ENCODE assay signal across 8 mouse cellular contexts in the genomic region with DNA sequence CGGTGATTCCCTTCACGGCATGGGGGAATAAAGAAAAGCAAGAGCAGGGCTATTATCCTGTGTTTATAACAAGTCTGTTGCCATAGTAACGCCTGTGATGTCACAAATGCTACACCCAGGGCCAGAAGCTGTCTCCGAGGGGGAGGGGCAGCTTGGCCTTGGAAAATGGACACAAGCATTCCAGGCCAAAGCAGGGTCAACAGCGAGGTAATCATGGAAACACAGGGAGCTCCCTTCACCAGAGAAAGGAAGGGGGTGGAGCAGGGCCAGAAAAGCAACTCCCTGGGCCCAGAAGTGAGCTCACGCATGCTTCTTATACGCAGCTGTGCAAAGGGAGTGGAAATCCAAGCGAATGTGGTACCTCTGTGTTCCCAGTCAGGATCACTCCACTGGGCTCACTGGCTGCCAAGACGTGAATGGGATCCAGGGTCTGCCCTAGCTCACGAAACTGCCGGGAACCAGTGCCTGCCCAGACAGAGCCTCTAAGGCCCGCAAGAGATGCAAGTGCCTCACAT. TPM values are rescaled to one million over a fixed set of nuclear protein-coding genes. Genes with fewer than 3 reads are reported as not detected.
A peak's percentile ranks its signal among the peaks of the same experiment; 100 is the strongest.
DNase-seq lines count a peak whose midpoint lies in the region; ATAC-seq lines count a peak whose summit lies in the region.

No protein-coding gene starts in this region.

- H3K9ac ChIP-seq in embryonic facial prominence, embryonic 12.5 days: no peak overlapping the region
- H3K9ac ChIP-seq in liver, embryonic 11.5 days (ENCODE audit: low read depth, low read length): no peak overlapping the region
- no peak overlapping the region for H3K9ac ChIP-seq in neural tube, embryonic 15.5 days (replicated peaks)

- no peak for ATAC-seq in cerebellum, adult (ENCODE audit: insufficient number of reproducible peaks, low FRiP score, low TSS enrichment)
- peak; percentile 64; the same call in 1 of the 2 replicates for ATAC-seq in embryonic facial prominence, embryonic 12.5 days (ENCODE audit: insufficient number of reproducible peaks, insufficient read depth, low FRiP score, low TSS enrichment)
- ATAC-seq in liver, embryonic 11.5 days (replicated peaks; ENCODE audit: low FRiP score): no peak
- peak; percentile 80 for ATAC-seq in neural tube, embryonic 15.5 days (ENCODE audit: low FRiP score)

- no peaks in the 10 kb centered on the region for H3K27me3 ChIP-seq in embryonic facial prominence, embryonic 12.5 days
- H3K27me3 ChIP-seq in heart, embryonic 10.5 days (ENCODE audit: insufficient read depth, poor library complexity, severe bottlenecking): no peaks in the 10 kb centered on the region
- H3K27me3 ChIP-seq in liver, embryonic 11.5 days (replicated peaks; ENCODE audit: control insufficient read depth, insufficient read depth, low read length): no peaks in the 10 kb centered on the region
- no peaks in the 10 kb centered on the region for H3K27me3 ChIP-seq in neural tube, embryonic 15.5 days (replicated peaks)

- H3K9me3 ChIP-seq in embryonic facial prominence, embryonic 12.5 days: no peaks in the 10 kb centered on the region
- H3K9me3 ChIP-seq in heart, embryonic 10.5 days: no peaks in the 10 kb centered on the region
- H3K9me3 ChIP-seq in liver, embryonic 11.5 days (ENCODE audit: control insufficient read depth, low read length): no peaks in the 10 kb centered on the region
- H3K9me3 ChIP-seq in neural tube, embryonic 15.5 days (replicated peaks): no peaks in the 10 kb centered on the region

- peak overlapping the region; percentile 63; the same call in 1 of the 2 replicates for H3K27ac ChIP-seq in embryonic facial prominence, embryonic 12.5 days
- H3K27ac ChIP-seq in heart, embryonic 10.5 days: peak overlapping the region; percentile 76
- no peak overlapping the region for H3K27ac ChIP-seq in liver, embryonic 11.5 days (ENCODE audit: low read depth, low read length)
- H3K27ac ChIP-seq in neural tube, embryonic 15.5 days (replicated peaks): peak overlapping the region; percentile 70

- H3K36me3 ChIP-seq in embryonic facial prominence, embryonic 12.5 days: peaks cover 9% of the 10 kb centered on the region
- no peaks in the 10 kb centered on the region for H3K36me3 ChIP-seq in heart, embryonic 10.5 days
- no peaks in the 10 kb centered on the region for H3K36me3 ChIP-seq in liver, embryonic 11.5 days (ENCODE audit: control insufficient read depth, insufficient read depth, low read length)
- H3K36me3 ChIP-seq in neural tube, embryonic 15.5 days: 0 out of 2 replicates have a peak, but pooled peaks cover 3% of the 10 kb centered on the region

- DNase-seq in cerebellum, postnatal 14 days: peak; percentile 62 to 72
- DNase-seq in heart, embryonic 10.5 days (ENCODE audit: low spot score): peak; percentile 91
- peak; percentile 16 for DNase-seq in kidney, adult 18-20 months
- DNase-seq in liver, embryonic 11.5 days (ENCODE audit: low spot score): peak; percentile 49
- DNase-seq in natural killer cell, adult 2 months (ENCODE audit: low spot score in 2 of 2): no peak

- peaks cover 31% of the 10 kb centered on the region for H3K4me1 ChIP-seq in embryonic facial prominence, embryonic 12.5 days
- peaks cover 22% of the 10 kb centered on the region for H3K4me1 ChIP-seq in heart, embryonic 10.5 days
- H3K4me1 ChIP-seq in liver, embryonic 11.5 days (replicated peaks; ENCODE audit: control insufficient read depth, insufficient read depth, low read length): no peaks in the 10 kb centered on the region
- peaks cover 24% of the 10 kb centered on the region for H3K4me1 ChIP-seq in neural tube, embryonic 15.5 days

- H3K4me3 ChIP-seq in embryonic facial prominence, embryonic 12.5 days: no peak overlapping the region
- peak overlapping the region; percentile 16; the same call in 1 of the 2 replicates for H3K4me3 ChIP-seq in heart, embryonic 10.5 days
- H3K4me3 ChIP-seq in liver, embryonic 11.5 days (ENCODE audit: low read depth, low read length): no peak overlapping the region
- H3K4me3 ChIP-seq in neural tube, embryonic 15.5 days (replicated peaks): no peak overlapping the region

- H3K4me2 ChIP-seq in embryonic facial prominence, embryonic 12.5 days (replicated peaks): peak overlapping the region; percentile 28
- no peak overlapping the region for H3K4me2 ChIP-seq in liver, embryonic 11.5 days
- H3K4me2 ChIP-seq in neural tube, embryonic 15.5 days: peak overlapping the region; percentile 41

- WGBS in embryonic facial prominence, embryonic 12.5 days: 18% methylated on average over 12 of the region's 12 CpGs
- 31% methylated on average over 12 of the region's 12 CpGs for WGBS in heart, embryonic 10.5 days
- WGBS in liver, embryonic 11.5 days: 37% methylated on average over 12 of the region's 12 CpGs
- WGBS in neural tube, embryonic 15.5 days: 4% methylated on average over 12 of the region's 12 CpGs

RNA-seq across cellular contexts. Expression of a gene that starts 19.2 kb away (rescaled TPM):
- 6.8 and 7.7 TPM in 2 replicates for polyA plus RNA-seq in embryonic facial prominence, embryonic 12.5 days (2016; fragmentation: Nextera tagmentation; extraction: Ambion mirVana)
- 1.3 TPM in 2 replicates for polyA plus RNA-seq in heart, embryonic 10.5 days (2016; fragmentation: Nextera tagmentation; extraction: Ambion mirVana)
- polyA plus RNA-seq in liver, embryonic 11.5 days (2014; fragmentation: Nextera tagmentation; extraction: Ambion mirVana): 0.44 and 0.45 TPM in 2 replicates
- 7.7 and 10.0 TPM in 2 replicates for polyA plus RNA-seq in neural tube, embryonic 15.5 days (2015; fragmentation: Nextera tagmentation; extraction: Ambion mirVana)

RNA-seq across cellular contexts. Expression of a gene that starts 19.4 kb away (rescaled TPM):
- 1.8 and 2.1 TPM in 2 replicates for polyA plus RNA-seq in embryonic facial prominence, embryonic 12.5 days (2016; fragmentation: Nextera tagmentation; extraction: Ambion mirVana)
- polyA plus RNA-seq in heart, embryonic 10.5 days (2016; fragmentation: Nextera tagmentation; extraction: Ambion mirVana): 0.38 and 0.44 TPM in 2 replicates
- polyA plus RNA-seq in liver, embryonic 11.5 days (2014; fragmentation: Nextera tagmentation; extraction: Ambion mirVana): not detected in 2 replicates
- polyA plus RNA-seq in neural tube, embryonic 15.5 days (2015; fragmentation: Nextera tagmentation; extraction: Ambion mirVana): 1.4 and 1.5 TPM in 2 replicates

Comparison
In these comparisons a context has a peak if more than half of its experiments do, and no peak if none do; other contexts are left out.
1. DNase-seq: peak in cerebellum, postnatal 14 days (2 of 2), heart, embryonic 10.5 days (single experiment), kidney, adult 18-20 months (single experiment) and liver, embryonic 11.5 days (single experiment); none in natural killer cell, adult 2 months (0 of 2).
2. ATAC-seq: peak in embryonic facial prominence, embryonic 12.5 days (single experiment) and neural tube, embryonic 15.5 days (single experiment); none in cerebellum, adult (single experiment) and liver, embryonic 11.5 days (single experiment).